Mouse (Mus musculus): Measurements from ENCODE around the gene Ankrd66.

DNA sequence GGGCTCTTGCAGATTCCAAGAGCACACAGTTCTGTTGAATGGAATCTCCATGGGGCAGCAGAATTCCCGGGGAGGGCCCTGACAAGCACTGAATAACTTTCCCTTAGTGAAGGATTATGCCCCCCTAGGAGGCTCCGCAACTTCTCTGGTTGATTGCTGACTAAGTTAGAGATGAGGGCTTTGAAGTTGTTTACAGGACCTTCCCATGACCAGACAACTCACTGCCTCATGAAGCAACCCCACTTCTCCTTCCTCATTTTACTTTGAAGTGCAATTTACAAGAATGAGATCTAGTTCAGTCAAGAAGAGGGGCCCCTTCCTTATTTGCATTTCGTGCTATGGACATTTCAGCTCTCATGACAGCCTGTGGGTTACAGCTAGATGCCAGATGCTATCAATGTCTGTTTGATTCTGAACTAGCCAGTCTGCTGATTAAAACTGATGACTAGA lies 30.2 kb upstream of the Ankrd66 start:
- no peak for TF ChIP-seq CTCF (IDR thresholded peaks at IDR 0.05; ENCODE audit: extremely low read depth, insufficient read depth, low read length)
- TF ChIP-seq POLR2A (IDR thresholded peaks at IDR 0.05; ENCODE audit: extremely low read depth, insufficient read depth, low read length): no peak
